Comparison of ENCODE assay signal across 8 mouse cellular contexts in genomic region chr9:107872350-107873098, GRCm38 (mm10). TPM values are rescaled to one million over a fixed set of nuclear protein-coding genes. Genes with fewer than 3 reads are reported as not detected.
DNase-seq lines count a peak whose midpoint lies in the region; ATAC-seq and TF ChIP-seq lines count a peak whose summit lies in the region.

No protein-coding gene starts in this region.

- peak overlapping the region; percentile 73 for H3K4me2 ChIP-seq in forebrain, postnatal 0 days (ENCODE audit: low read depth)
- H3K4me2 ChIP-seq in lung, embryonic 15.5 days: peak overlapping the region; percentile 69

- DNase-seq in MEL (ENCODE audit: low read depth, low spot score): peak; percentile 96
- peak; percentile 95 to 98 for DNase-seq in cerebellum, adult 2 months
- DNase-seq in forebrain, postnatal 0 days: peak; percentile 98
- peak; percentile 95 for DNase-seq in heart, postnatal 4 days
- peak; percentile 95 to 97 for DNase-seq in layer of hippocampus, adult 8-10 months (ENCODE audit: low spot score in 2 of 2)
- peak; percentile 92 for DNase-seq in ovary, adult 18-20 months (ENCODE audit: low spot score)
- peak; percentile 98 for DNase-seq in thymus, postnatal 0 days (ENCODE audit: low spot score)

- peak overlapping the region; percentile 91 to 95 for H3K4me3 ChIP-seq in MEL (ENCODE audit: control insufficient read depth in 1 of 2, insufficient read depth in 1 of 2, low read depth in 2 of 2, low read length in 2 of 2)
- H3K4me3 ChIP-seq in cerebellum, adult 2 months (replicated peaks; ENCODE audit: insufficient read depth, low read depth, low read length): peak overlapping the region; percentile 97
- peak overlapping the region; percentile 83 for H3K4me3 ChIP-seq in forebrain, postnatal 0 days (ENCODE audit: low read depth, low read length)
- H3K4me3 ChIP-seq in lung, embryonic 15.5 days: peak overlapping the region; percentile 99

- no peaks in the 10 kb centered on the region for H3K9me3 ChIP-seq in MEL (replicated peaks; ENCODE audit: insufficient read depth, low read length)
- no peaks in the 10 kb centered on the region for H3K9me3 ChIP-seq in forebrain, postnatal 0 days (ENCODE audit: low read length)
- H3K9me3 ChIP-seq in lung, embryonic 15.5 days: no peaks in the 10 kb centered on the region

- H3K27me3 ChIP-seq in MEL (ENCODE audit: control insufficient read depth in 1 of 2, insufficient read depth in 2 of 2, low read length in 2 of 2): 0 out of 4 replicates have a peak, but pooled peaks cover 0 to 1% of the 10 kb centered on the region in 2 experiments
- no peaks in the 10 kb centered on the region for H3K27me3 ChIP-seq in cerebellum, adult 2 months (ENCODE audit: control insufficient read depth, insufficient read depth, low read length)
- H3K27me3 ChIP-seq in forebrain, postnatal 0 days (ENCODE audit: insufficient read depth, low read length): no peaks in the 10 kb centered on the region
- H3K27me3 ChIP-seq in lung, embryonic 15.5 days: no peaks in the 10 kb centered on the region

- ATAC-seq in forebrain, postnatal 0 days: peak; percentile 100
- ATAC-seq in lung, embryonic 15.5 days (ENCODE audit: borderline replicate concordance, extremely low read depth, low FRiP score, low TSS enrichment): peak; percentile 99

- TF ChIP-seq CTCF in MEL (IDR thresholded peaks at IDR 0.05 in 2 of 3, conservative IDR thresholded peaks at IDR 0.05 in 1 of 3; ENCODE audit: control insufficient read depth in 1 of 3, insufficient read depth in 1 of 3, low read depth in 2 of 3, low read length in 3 of 3, poor library complexity in 1 of 3, severe bottlenecking in 1 of 3): no peak
- TF ChIP-seq CTCF in cerebellum, adult 2 months (IDR thresholded peaks at IDR 0.05; ENCODE audit: borderline replicate concordance, insufficient read depth, low read depth, low read length): no peak
- 0 out of 2 replicates have a peak, but pooled peaks have one; percentile 16 for TF ChIP-seq CTCF in forebrain, postnatal 0 days (IDR thresholded peaks at IDR 0.05; ENCODE audit: low read depth)

- TF ChIP-seq RAD21 in MEL (IDR thresholded peaks at IDR 0.05; ENCODE audit: low read depth, low read length): no peak

- peaks cover 35% of the 10 kb centered on the region for H3K79me2 ChIP-seq in MEL (ENCODE audit: control insufficient read depth, insufficient read depth, low read length, poor library complexity)

- peaks cover 3 to 16% of the 10 kb centered on the region in 2 experiments for H3K4me1 ChIP-seq in MEL (ENCODE audit: control insufficient read depth in 1 of 2, insufficient read depth in 2 of 2, low read length in 2 of 2)
- no peaks in the 10 kb centered on the region for H3K4me1 ChIP-seq in cerebellum, adult 2 months (ENCODE audit: control insufficient read depth, insufficient read depth, low read length)
- H3K4me1 ChIP-seq in forebrain, postnatal 0 days (ENCODE audit: insufficient read depth): peaks cover 7% of the 10 kb centered on the region
- peaks cover 19% of the 10 kb centered on the region for H3K4me1 ChIP-seq in lung, embryonic 15.5 days

- peaks cover 2 to 18% of the 10 kb centered on the region in 2 experiments; a peak in 3 of 4 replicates for H3K36me3 ChIP-seq in MEL (ENCODE audit: control insufficient read depth in 1 of 2, insufficient read depth in 2 of 2, low read length in 2 of 2)
- H3K36me3 ChIP-seq in forebrain, postnatal 0 days (ENCODE audit: insufficient read depth): peaks cover 4% of the 10 kb centered on the region
- peaks cover 12% of the 10 kb centered on the region; the same call in 1 of the 2 replicates for H3K36me3 ChIP-seq in lung, embryonic 15.5 days

- H3K27ac ChIP-seq in MEL (ENCODE audit: control insufficient read depth, low read depth, low read length): peak overlapping the region; percentile 70
- H3K27ac ChIP-seq in cerebellum, adult 2 months (ENCODE audit: insufficient read depth, low read length): peak overlapping the region; percentile 72
- H3K27ac ChIP-seq in forebrain, postnatal 0 days (ENCODE audit: low read depth, low read length): peak overlapping the region; percentile 95
- peak overlapping the region; percentile 97 for H3K27ac ChIP-seq in lung, embryonic 15.5 days

- TF ChIP-seq EP300 in MEL (IDR thresholded peaks at IDR 0.05; ENCODE audit: low read depth in 1 of 2, low read length in 2 of 2): no peak

- H3K9ac ChIP-seq in MEL (ENCODE audit: control insufficient read depth, low read depth, low read length, poor library complexity, severe bottlenecking): peak overlapping the region; percentile 87
- H3K9ac ChIP-seq in forebrain, postnatal 0 days: peak overlapping the region; percentile 90
- peak overlapping the region; percentile 98 for H3K9ac ChIP-seq in lung, embryonic 15.5 days

- peak; percentile 87 to 94 for TF ChIP-seq POLR2A in MEL (IDR thresholded peaks at IDR 0.05; ENCODE audit: control insufficient read depth in 1 of 2, insufficient read depth in 1 of 2, low read depth in 1 of 2, low read length in 2 of 2, poor library complexity in 1 of 2)
- peak; percentile 96 for TF ChIP-seq POLR2A in cerebellum, adult 2 months (IDR thresholded peaks at IDR 0.05; ENCODE audit: borderline replicate concordance, insufficient read depth, low read length)

- WGBS in cerebellum, adult 2 months: under 1% methylated on average over 80 of the region's 80 CpGs
- under 1% methylated on average over 76 of the region's 80 CpGs for WGBS in forebrain, postnatal 0 days
- under 1% methylated on average over 78 of the region's 80 CpGs for WGBS in lung, embryonic 15.5 days

TF ChIP-seq in MEL, 35 proteins besides CTCF, POLR2A, EP300 and RAD21 (continues in another document):
- no peak for TF ChIP-seq UBTF (IDR thresholded peaks at IDR 0.05; ENCODE audit: borderline replicate concordance, insufficient read depth, low read depth, low read length)
- TF ChIP-seq ZKSCAN1 (IDR thresholded peaks at IDR 0.05; ENCODE audit: low read depth, low read length): no peak
- TF ChIP-seq NELFE (IDR thresholded peaks at IDR 0.05; ENCODE audit: low read depth, low read length): peak; percentile 88
- TF ChIP-seq MXI1 (IDR thresholded peaks at IDR 0.05; ENCODE audit: low read depth, low read length): peak; percentile 88
- TF ChIP-seq BHLHE40 (IDR thresholded peaks at IDR 0.05; ENCODE audit: borderline replicate concordance, low read depth, low read length): no peak
- TF ChIP-seq POLR2AphosphoS2 (IDR thresholded peaks at IDR 0.05; ENCODE audit: low read length): peak; percentile 91; the same call in 1 of the 2 replicates
- TF ChIP-seq MYC (IDR thresholded peaks at IDR 0.05; ENCODE audit: low read depth, low read length): peak; percentile 53; the same call in 1 of the 2 replicates
- TF ChIP-seq ELF1 (IDR thresholded peaks at IDR 0.05; ENCODE audit: low read depth, low read length): peak; percentile 78
- peak; percentile 31; the same call in 1 of the 2 replicates for TF ChIP-seq MAX (IDR thresholded peaks at IDR 0.05; ENCODE audit: low read length)

RNA-seq across cellular contexts. Expression of gene Rbm6, which starts 0.5 kb away (rescaled TPM):
- total RNA-seq in MEL (2012; rRNA removed): 54.2 and 55.8 TPM in 2 replicates
- polyA plus RNA-seq in MEL (2012; ENCODE audit: insufficient read depth in 1 of 2, insufficient read length in 2 of 2, low read depth in 1 of 2, low replicate concordance in 2 of 2, missing spikeins in 1 of 2): 100 to 1,000 TPM in 1 of 2 experiments, 10 to 100 TPM in 1; 55.7 to 521 TPM
- 64.5 and 66.4 TPM in 2 replicates for polyA plus RNA-seq in cerebellum, adult 2 months (2012; rRNA removed)
- 77.8 and 78.3 TPM in 2 replicates for total RNA-seq in forebrain, postnatal 0 days (2014; rRNA removed)
- polyA plus RNA-seq in forebrain, postnatal 0 days (2015; fragmentation: Nextera tagmentation; extraction: Ambion mirVana): 41.4 and 59.5 TPM in 2 replicates
- total RNA-seq in heart, postnatal 4 days (2021): 10 to 100 TPM; 40.3 to 40.6 TPM
- 10 to 100 TPM; 60.2 to 80.8 (median 68.6) TPM for total RNA-seq in layer of hippocampus, adult 8-10 months (2022)
- polyA plus RNA-seq in lung, embryonic 15.5 days (2015; fragmentation: Nextera tagmentation; extraction: Ambion mirVana): 68.7 and 74.0 TPM in 2 replicates
- polyA plus RNA-seq in thymus, postnatal 0 days (2015; fragmentation: Nextera tagmentation; extraction: Ambion mirVana): 61.2 and 66.2 TPM in 2 replicates

RNA-seq across cellular contexts. Expression of gene Mon1a, which starts 15.4 kb away (rescaled TPM):
- total RNA-seq in MEL (2012; rRNA removed): 10.1 and 11.5 TPM in 2 replicates
- 10 to 100 TPM in 1 of 2 experiments, not detected in 1; 13.5 TPM for polyA plus RNA-seq in MEL (2012; ENCODE audit: insufficient read depth in 1 of 2, insufficient read length in 2 of 2, low read depth in 1 of 2, low replicate concordance in 2 of 2, missing spikeins in 1 of 2)
- polyA plus RNA-seq in cerebellum, adult 2 months (2012; rRNA removed): 32.4 and 34.4 TPM in 2 replicates
- 18.9 and 22.2 TPM in 2 replicates for total RNA-seq in forebrain, postnatal 0 days (2014; rRNA removed)
- 17.4 and 18.1 TPM in 2 replicates for polyA plus RNA-seq in forebrain, postnatal 0 days (2015; fragmentation: Nextera tagmentation; extraction: Ambion mirVana)
- 1 to 10 TPM; 6.1 TPM for total RNA-seq in heart, postnatal 4 days (2021)
- 10 to 100 TPM; 21.0 to 30.2 (median 27.2) TPM for total RNA-seq in layer of hippocampus, adult 8-10 months (2022)
- 11.0 and 12.6 TPM in 2 replicates for polyA plus RNA-seq in lung, embryonic 15.5 days (2015; fragmentation: Nextera tagmentation; extraction: Ambion mirVana)
- 17.2 and 17.9 TPM in 2 replicates for polyA plus RNA-seq in thymus, postnatal 0 days (2015; fragmentation: Nextera tagmentation; extraction: Ambion mirVana)

RNA-seq across cellular contexts. Expression of gene Mst1r, which starts 34.1 kb away (rescaled TPM):
- 136 and 149 TPM in 2 replicates for total RNA-seq in MEL (2012; rRNA removed)
- polyA plus RNA-seq in MEL (2012; ENCODE audit: insufficient read depth in 1 of 2, insufficient read length in 2 of 2, low read depth in 1 of 2, low replicate concordance in 2 of 2, missing spikeins in 1 of 2): 100 to 1,000 TPM in 1 of 2 experiments, not detected in 1; 133 TPM
- polyA plus RNA-seq in cerebellum, adult 2 months (2012; rRNA removed): 0.71 and 1.0 TPM in 2 replicates
- total RNA-seq in forebrain, postnatal 0 days (2014; rRNA removed): 0.86 and 1.0 TPM in 2 replicates
- 0.48 and 1.0 TPM in 2 replicates for polyA plus RNA-seq in forebrain, postnatal 0 days (2015; fragmentation: Nextera tagmentation; extraction: Ambion mirVana)
- total RNA-seq in heart, postnatal 4 days (2021): 1 to 10 TPM; 2.9 to 3.1 TPM
- 1 to 10 TPM; 1.5 to 3.9 (median 2.5) TPM for total RNA-seq in layer of hippocampus, adult 8-10 months (2022)
- polyA plus RNA-seq in lung, embryonic 15.5 days (2015; fragmentation: Nextera tagmentation; extraction: Ambion mirVana): 4.4 TPM in 2 replicates
- 1.6 and 2.4 TPM in 2 replicates for polyA plus RNA-seq in thymus, postnatal 0 days (2015; fragmentation: Nextera tagmentation; extraction: Ambion mirVana)

RNA-seq across cellular contexts. Expression of gene Actl11, which starts 55.7 kb away (rescaled TPM):
- total RNA-seq in MEL (2012; rRNA removed): not detected in 2 replicates
- not detected for polyA plus RNA-seq in MEL (2012; ENCODE audit: insufficient read depth in 1 of 2, insufficient read length in 2 of 2, low read depth in 1 of 2, low replicate concordance in 2 of 2, missing spikeins in 1 of 2)
- polyA plus RNA-seq in cerebellum, adult 2 months (2012; rRNA removed): not detected in 2 replicates
- not detected in 2 replicates for total RNA-seq in forebrain, postnatal 0 days (2014; rRNA removed)
- not detected in 2 replicates for polyA plus RNA-seq in forebrain, postnatal 0 days (2015; fragmentation: Nextera tagmentation; extraction: Ambion mirVana)
- total RNA-seq in heart, postnatal 4 days (2021): not detected
- total RNA-seq in layer of hippocampus, adult 8-10 months (2022): not detected
- not detected in 2 replicates for polyA plus RNA-seq in lung, embryonic 15.5 days (2015; fragmentation: Nextera tagmentation; extraction: Ambion mirVana)
- polyA plus RNA-seq in thymus, postnatal 0 days (2015; fragmentation: Nextera tagmentation; extraction: Ambion mirVana): not detected in 2 replicates

Comparison
In these comparisons a context has a peak if more than half of its experiments do, and no peak if none do; other contexts are left out.
1. Peak in every context shown above with its lines: DNase-seq, ATAC-seq, H3K4me3 ChIP-seq and H3K27ac ChIP-seq.